Mouse (Mus musculus) megakaryocyte, embryonic 14.5 days (primary cell): ENCODE measurements around the gene Krt4.

Experiments used
- FLI1 ChIP-seq: IDR thresholded peaks from 2 replicates; pipeline ENCODE4 v1.6.1; 2012; ENCODE audit warnings: low read length, inconsistent platforms, mixed read lengths
- GATA1 ChIP-seq: IDR thresholded peaks from 3 replicates; pipeline ENCODE4 v1.6.1; 2012; ENCODE audit warnings: mixed read lengths, low read length, inconsistent platforms, borderline replicate concordance

- TF ChIP-seq GATA1, result no peak
- TF ChIP-seq FLI1, result no peak
Measured at GRCm38 (mm10) chr15:101966808-101967207, 42.3 kb upstream of the Krt4 start.
